Mouse (Mus musculus): ENCODE measurements around the gene Cd109. TPM values are rescaled to one million over a fixed set of nuclear protein-coding genes. Genes with fewer than 3 reads are reported as not detected.

Cd109 gene
- total RNA-seq (2021), result under 1 TPM; 0.49 to 0.79 TPM

GRCm38 (mm10) chr9:78615401-78616021 is at the start of gene Cd109:
TSS of gene Cd109 (plus strand) at chr9:78615546.
- peak; percentile 21 to 25 for DNase-seq (ENCODE audit: low spot score in 2 of 2)
- intact Hi-C loops (cut with DNase I), result no loop called here

GRCm38 (mm10) chr9:78569934-78570333 is 45.4 kb upstream of the Cd109 start:
- intact Hi-C loops (cut with DNase I), result no loop called here

GRCm38 (mm10) chr9:78576466-78576865 is 38.9 kb upstream of the Cd109 start:
- intact Hi-C loops (cut with DNase I), result no loop called here
- no peak for DNase-seq (ENCODE audit: low spot score in 2 of 2)

More at GRCm38 (mm10) chr9:78569934-78570333, 45.4 kb upstream of the Cd109 start:
- no peak for DNase-seq (ENCODE audit: low spot score in 2 of 2)

GRCm38 (mm10) chr9:78578824-78579223 is 36.5 kb upstream of the Cd109 start:
- DNase-seq (ENCODE audit: low spot score in 2 of 2), result no peak
- intact Hi-C loops (cut with DNase I), result no loop called here

GRCm38 (mm10) chr9:78579644-78580396 is 35.5 kb upstream of the Cd109 start:
- no peak for DNase-seq (ENCODE audit: low spot score in 2 of 2)
- intact Hi-C loops (cut with DNase I), result no loop called here

- intact Hi-C loops (cut with DNase I), result no loop called here
- no peak for DNase-seq (ENCODE audit: low spot score in 2 of 2)
Measured at GRCm38 (mm10) chr9:78587218-78587883, 28.0 kb upstream of the Cd109 start.

GRCm38 (mm10) chr9:78587914-78588313 is 27.4 kb upstream of the Cd109 start, which contains the start of gene Slc17a5:
TSS of gene Slc17a5 (minus strand) at chr9:78588041.
- intact Hi-C loops (cut with DNase I), result no loop called here
- DNase-seq (ENCODE audit: low spot score in 2 of 2), result peak; percentile 88 to 90

GRCm38 (mm10) chr9:78588411-78589033 is 26.8 kb upstream of the Cd109 start:
- intact Hi-C loops (cut with DNase I), result no loop called here
- no peak for DNase-seq (ENCODE audit: low spot score in 2 of 2)

- no peak for DNase-seq (ENCODE audit: low spot score in 2 of 2)
- intact Hi-C loops (cut with DNase I), result no loop called here
Measured at GRCm38 (mm10) chr9:78590471-78590870, 24.9 kb upstream of the Cd109 start.

- no peak for DNase-seq (ENCODE audit: low spot score in 2 of 2)
- intact Hi-C loops (cut with DNase I), result no loop called here
Measured at GRCm38 (mm10) chr9:78595257-78595656, 20.1 kb upstream of the Cd109 start.

- no peak for DNase-seq (ENCODE audit: low spot score in 2 of 2)
- intact Hi-C loops (cut with DNase I), result no loop called here
Measured at GRCm38 (mm10) chr9:78595769-78596555, 19.4 kb upstream of the Cd109 start.

- peak; percentile 30 to 35 for DNase-seq (ENCODE audit: low spot score in 2 of 2)
- intact Hi-C loops (cut with DNase I), result no loop called here
Measured at GRCm38 (mm10) chr9:78596834-78597233, 18.5 kb upstream of the Cd109 start.

- intact Hi-C loops (cut with DNase I), result no loop called here
- DNase-seq (ENCODE audit: low spot score in 2 of 2), result no peak
Measured at GRCm38 (mm10) chr9:78599927-78600326, 15.4 kb upstream of the Cd109 start.

GRCm38 (mm10) chr9:78601046-78601730 is 14.2 kb upstream of the Cd109 start:
- intact Hi-C loops (cut with DNase I), result no loop called here
- no peak for DNase-seq (ENCODE audit: low spot score in 2 of 2)

GRCm38 (mm10) chr9:78614201-78614600 is 1.1 kb upstream of the Cd109 start:
- intact Hi-C loops (cut with DNase I), result no loop called here
- DNase-seq (ENCODE audit: low spot score in 2 of 2), result peak in 1 of 2 experiments; percentile 10

- intact Hi-C loops (cut with DNase I), result no loop called here
- DNase-seq (ENCODE audit: low spot score in 2 of 2), result no peak
Measured at GRCm38 (mm10) chr9:78619285-78619684, 3.9 kb downstream of the Cd109 start.

GRCm38 (mm10) chr9:78623301-78623747 is 8.0 kb downstream of the Cd109 start:
- intact Hi-C loops (cut with DNase I), result no loop called here
- DNase-seq (ENCODE audit: low spot score in 2 of 2), result peak; percentile 15 to 18

GRCm38 (mm10) chr9:78629991-78630390 is 14.6 kb downstream of the Cd109 start:
- intact Hi-C loops (cut with DNase I), result no loop called here
- DNase-seq (ENCODE audit: low spot score in 2 of 2), result no peak
